Mouse (Mus musculus): Measurements from ENCODE around the gene 4921509C19Rik. TPM values are rescaled to one million over a fixed set of nuclear protein-coding genes. Genes with fewer than 3 reads are reported as not detected.

Gene 4921509C19Rik
- polyA plus RNA-seq, 1 experiment from 2014 or later, result not detected

Other genes with a start within 250 kb of the 4921509C19Rik start
- 55.7 to 112 TPM (median 97.3 TPM) in 3 replicates for gene Nsfl1c, start 18.0 kb upstream of the 4921509C19Rik start, polyA plus RNA-seq (2018)
- gene Fkbp1a, start 66.3 kb upstream of the 4921509C19Rik start, polyA plus RNA-seq (2018), result 135 to 176 TPM (median 151 TPM) in 3 replicates
- 0.25 TPM in 1 of 3 replicates, not detected in the others for gene Sdcbp2, start 96.5 kb upstream of the 4921509C19Rik start, polyA plus RNA-seq (2018)
- not detected in 3 replicates for gene Snph, start 156.4 kb upstream of the 4921509C19Rik start, polyA plus RNA-seq (2018)
- gene Rad21l, start 192.4 kb upstream of the 4921509C19Rik start, polyA plus RNA-seq (2018), result not detected in 3 replicates
- not detected in 3 replicates for gene Tmem74b, start 225.9 kb upstream of the 4921509C19Rik start, polyA plus RNA-seq (2018)

Data from macrophage (primary cell).